Mouse (Mus musculus): ENCODE data around the gene Ap3d1. TPM values are rescaled to one million over a fixed set of nuclear protein-coding genes. Genes with fewer than 3 reads are reported as not detected.

The Ap3d1 gene
- total RNA-seq (2017): 33.6 and 39.4 TPM in 2 replicates

DNA sequence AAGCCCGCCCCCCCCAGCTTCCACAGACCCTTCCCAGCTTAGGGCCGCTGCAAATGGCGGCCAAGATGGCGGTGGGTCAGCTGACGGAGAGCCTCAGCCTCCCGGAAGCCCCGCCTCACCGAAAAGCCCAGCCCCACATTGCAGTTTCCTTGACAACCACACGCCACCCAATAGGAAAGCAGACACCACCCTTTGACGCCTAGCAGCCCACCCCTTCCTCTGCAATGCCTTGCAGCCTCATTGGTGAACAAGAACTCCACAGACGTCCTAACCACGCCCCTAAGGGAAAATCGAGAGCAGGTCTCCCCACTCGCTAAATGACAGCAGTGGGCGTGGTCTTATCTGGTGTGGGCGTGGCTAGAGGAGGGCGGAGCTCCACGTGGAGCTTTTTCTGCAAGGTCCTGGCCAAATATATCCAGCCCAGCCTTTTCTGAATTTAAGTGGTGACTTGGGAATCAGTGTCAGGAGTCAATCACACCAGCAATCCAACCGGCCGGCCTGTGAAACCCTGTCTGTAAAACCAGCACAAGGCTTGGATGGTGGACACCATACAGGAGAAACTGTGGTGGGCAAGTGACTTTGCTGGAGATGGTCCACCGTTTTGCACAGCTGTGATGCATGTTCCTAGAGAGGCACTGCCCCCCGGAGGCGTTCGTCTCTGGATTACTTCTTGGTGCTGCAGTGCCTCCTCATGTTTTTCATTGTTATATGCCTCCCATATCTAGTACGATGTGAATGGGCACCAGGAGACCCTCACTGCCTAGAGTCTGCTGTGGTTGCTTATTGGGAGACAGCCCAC lies at the start of gene Ap3d1:
Gene Ap3d1 (minus strand): TSS at position 85 of the 799 bp plus-strand sequence.
- peak; percentile 99 for ATAC-seq (replicated peaks; ENCODE audit: low read depth, poor library complexity, severe bottlenecking)

DNA sequence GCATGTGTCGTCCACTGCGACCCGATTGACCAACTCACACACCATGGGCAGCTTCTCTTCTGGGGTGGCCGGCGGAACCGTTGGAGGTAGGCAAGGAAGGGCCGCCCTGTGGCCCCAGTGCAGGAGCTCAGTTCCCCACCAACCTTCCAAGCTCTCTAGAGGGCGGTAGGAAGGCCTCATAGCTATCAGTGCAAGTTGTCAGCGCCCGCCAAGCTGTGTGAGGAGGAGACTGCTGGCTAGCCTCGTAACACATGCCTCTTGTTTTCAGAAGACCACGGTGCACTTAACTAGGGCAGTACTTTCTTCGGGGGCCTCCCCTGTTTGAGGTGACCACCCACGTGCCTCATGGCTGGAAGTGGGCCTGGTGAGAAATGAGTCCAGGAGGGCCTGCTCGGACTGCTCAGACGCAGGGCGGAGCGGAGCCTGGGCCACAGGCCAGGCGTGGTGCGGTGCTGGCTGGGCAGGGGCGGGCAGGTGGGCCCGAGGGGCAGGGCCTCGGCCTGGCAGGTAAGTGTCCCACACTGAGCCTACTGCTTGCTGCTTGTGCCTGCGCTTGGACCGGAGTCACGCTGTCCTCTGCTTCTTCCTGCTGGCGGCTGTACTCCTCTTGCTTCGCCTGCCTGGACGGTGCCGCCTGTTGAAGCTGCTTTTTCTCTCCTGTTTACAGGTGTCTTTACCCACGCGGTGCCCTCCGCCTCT lies 49.6 kb upstream of the Ap3d1 start:
- no peak; the same call in 1 of the 2 replicates for ATAC-seq (replicated peaks; ENCODE audit: low read depth, poor library complexity, severe bottlenecking)

DNA sequence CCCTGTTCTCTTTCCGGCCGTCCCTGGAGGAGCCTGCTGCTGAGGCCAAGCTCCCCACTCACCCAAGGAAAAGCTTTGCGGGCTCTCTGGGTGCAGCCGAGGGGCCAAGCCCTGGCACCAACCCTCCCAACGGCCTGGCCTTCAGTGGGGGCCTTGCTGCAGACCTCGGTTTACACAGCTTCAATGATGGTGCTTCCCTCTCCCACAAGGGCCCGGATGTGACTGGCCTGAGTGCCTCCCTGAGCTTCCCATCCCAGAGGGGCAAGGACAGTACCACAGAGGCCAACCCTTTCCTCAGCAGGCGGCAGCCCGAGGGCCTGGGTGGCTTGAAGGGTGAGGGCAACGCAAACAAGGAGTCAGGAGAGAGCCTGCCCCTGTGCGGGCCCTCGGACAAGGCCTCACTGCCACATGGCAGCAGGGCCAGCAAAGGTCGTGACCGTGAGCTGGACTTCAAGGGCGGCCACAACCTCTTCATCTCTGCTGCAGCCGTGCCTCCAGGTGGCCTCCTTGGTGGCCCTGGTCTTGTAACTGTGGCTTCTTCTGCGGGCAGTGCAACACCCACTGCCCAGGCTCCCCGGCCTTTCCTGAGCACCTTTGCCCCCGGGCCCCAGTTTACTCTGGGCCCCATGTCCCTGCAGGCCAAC lies 48.8 kb upstream of the Ap3d1 start:
- no peak for ATAC-seq (replicated peaks; ENCODE audit: low read depth, poor library complexity, severe bottlenecking)

DNA sequence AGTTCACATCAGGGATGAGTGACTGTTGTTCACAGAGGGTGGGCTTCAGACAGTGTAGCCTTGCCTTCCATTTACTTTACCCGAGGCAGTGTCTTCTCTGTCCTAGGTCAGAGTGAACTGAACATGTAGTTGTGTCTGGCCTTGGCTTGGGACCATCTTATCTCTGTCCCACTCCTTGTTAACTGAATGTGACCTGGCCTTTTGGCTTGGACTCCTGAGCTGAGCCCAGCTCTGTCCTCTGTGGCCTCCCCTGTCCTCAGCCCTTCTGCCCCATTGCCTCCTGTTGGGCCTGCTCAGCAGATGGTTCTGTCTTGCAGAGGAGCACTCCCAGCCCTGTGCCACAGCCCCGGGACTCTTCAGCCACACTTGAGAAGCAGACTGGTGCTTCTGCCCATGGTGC lies 45.5 kb upstream of the Ap3d1 start:
- no peak for ATAC-seq (replicated peaks; ENCODE audit: low read depth, poor library complexity, severe bottlenecking)

DNA sequence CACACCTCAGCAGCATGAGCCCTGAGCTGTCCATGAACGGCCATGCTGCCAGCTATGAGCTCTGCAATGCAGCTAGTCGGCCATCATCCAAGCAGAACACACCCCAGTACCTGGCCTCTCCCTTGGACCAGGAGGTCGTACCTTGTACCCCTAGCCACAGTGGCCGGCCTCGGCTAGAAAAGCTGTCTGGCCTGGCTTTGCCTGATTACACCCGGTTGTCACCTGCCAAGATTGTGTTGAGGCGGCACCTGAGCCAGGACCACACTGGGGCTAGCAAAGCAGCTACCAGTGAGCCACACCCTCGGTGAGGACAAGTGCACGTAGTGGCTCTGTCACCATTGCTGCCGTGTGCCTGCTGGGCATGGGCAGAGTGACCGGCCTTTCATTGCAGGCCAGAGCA lies 43.9 kb upstream of the Ap3d1 start:
- no peak for ATAC-seq (replicated peaks; ENCODE audit: low read depth, poor library complexity, severe bottlenecking)

DNA sequence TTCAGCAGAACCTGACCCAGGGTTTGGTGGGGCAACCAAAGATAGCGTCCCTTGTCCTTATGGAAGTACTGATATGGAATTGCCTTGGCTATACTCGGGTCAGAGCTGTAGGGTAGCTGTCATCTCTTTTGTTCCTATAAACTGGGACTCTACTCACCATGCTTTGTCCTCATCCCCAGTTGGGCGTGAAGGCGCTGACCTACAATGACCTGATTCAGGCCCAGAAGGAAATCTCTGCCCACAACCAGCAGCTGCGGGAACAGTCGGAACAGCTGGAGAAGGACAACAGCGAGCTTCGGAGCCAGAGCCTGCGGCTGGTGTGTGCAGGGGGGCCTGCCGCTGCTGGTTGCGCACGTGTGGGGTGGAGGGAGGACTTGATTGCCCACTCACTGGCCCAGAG lies 42.8 kb upstream of the Ap3d1 start:
- no peak for ATAC-seq (replicated peaks; ENCODE audit: low read depth, poor library complexity, severe bottlenecking)

DNA sequence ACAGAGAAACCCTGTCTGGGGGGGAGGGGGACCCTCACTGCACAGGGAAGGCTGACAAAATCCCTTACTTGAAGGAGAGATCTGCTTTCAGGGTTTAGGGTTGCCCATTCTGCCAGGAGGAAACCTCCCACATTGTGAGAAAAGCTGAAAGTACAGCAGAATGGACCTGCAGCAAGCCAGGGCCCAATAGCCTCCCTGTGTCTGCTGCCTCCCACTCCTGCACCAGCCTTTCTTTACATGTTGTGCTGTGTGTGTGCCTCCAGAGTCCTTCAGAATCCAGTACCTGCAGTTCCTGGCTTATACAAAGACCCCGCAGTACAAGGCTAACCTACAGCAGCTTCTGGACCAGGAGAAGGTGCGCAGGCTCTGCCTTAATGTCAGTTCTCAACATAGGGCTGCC lies 42.2 kb upstream of the Ap3d1 start:
- ATAC-seq (replicated peaks; ENCODE audit: low read depth, poor library complexity, severe bottlenecking): no peak

DNA sequence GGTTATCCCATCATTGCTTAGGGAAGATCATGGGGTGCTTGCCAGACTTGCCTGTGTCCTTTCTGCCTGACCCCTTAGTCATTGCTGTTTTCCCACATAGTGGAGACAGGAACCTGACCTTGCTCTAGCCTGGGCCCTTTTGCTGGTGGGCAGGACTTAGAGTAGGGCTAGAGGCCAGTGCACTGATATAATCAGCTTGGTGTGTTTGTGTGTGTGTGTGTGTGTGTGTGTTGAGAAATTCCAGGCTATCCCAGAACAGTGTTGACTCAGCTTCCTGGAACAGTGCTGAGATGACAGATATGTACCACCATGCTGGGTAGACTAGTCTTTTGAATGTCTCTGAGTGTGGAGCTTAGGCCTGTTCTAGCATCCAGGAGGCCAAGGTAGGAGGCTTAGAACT lies 37.5 kb upstream of the Ap3d1 start:
- ATAC-seq (replicated peaks; ENCODE audit: low read depth, poor library complexity, severe bottlenecking): no peak

DNA sequence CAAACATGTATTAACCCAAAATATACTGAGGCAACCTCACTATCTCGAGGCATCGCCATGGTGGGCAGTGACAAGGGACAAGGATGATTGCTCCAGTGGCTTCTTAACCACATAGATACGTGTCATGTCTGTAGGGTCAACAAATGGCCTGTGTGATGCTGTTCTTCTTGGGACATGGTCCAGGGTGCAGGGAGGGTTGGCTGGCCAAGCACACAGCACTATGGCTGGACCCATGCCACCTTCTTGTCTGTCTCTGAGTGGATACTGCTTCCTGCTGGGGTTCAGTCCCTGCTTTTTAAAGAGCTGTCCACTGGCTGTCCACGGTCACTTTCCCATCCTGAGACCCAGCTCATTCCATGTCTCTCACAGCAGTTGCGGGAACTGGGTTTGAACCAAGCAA lies 35.1 kb upstream of the Ap3d1 start:
- no peak for ATAC-seq (replicated peaks; ENCODE audit: low read depth, poor library complexity, severe bottlenecking)

DNA sequence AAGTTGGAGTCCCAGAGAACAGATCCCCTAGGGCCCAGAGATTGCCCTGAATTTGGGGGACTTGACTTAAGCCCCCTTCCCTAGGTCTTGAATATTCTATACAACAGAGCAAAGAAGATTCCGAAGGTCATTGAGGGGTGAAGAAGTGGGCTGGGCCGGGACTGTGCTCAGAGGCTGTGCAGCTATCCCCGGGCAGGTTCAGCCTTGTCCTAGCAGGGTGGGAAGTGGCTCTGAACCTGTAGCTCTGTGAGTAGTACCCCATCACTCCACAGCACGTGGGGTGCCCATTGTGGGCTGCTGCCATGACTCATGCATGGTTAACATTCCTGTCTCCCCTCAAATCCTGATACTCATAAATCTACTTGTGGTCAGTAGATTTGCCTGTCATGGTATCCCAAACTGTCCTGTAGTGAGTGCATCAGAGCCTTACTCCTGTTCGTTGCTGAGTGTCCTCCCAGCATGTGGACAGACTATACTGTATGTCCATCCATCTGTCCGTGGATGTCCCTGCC lies 34.4 kb upstream of the Ap3d1 start:
- ATAC-seq (replicated peaks; ENCODE audit: low read depth, poor library complexity, severe bottlenecking): no peak

DNA sequence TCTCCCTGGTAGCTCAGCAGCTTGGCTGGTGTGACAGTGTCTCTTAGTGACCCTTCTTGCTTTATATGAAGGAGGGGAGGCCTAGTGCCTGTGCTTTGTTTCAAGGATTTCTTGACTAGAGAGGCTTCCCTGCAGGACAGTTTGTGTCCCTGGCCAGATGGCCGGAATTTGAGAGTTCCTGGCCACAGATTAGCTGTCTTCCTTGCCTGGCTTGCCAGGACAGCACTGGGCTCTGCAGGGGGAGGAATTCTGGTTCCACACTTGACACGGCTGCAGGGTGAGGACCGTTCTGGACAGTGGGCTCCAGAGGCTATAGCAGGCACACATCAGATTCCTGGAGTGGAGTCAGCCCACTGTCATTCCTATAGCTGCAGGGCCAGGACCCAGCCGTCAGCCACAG lies 33.7 kb upstream of the Ap3d1 start:
- no peak for ATAC-seq (replicated peaks; ENCODE audit: low read depth, poor library complexity, severe bottlenecking)

DNA sequence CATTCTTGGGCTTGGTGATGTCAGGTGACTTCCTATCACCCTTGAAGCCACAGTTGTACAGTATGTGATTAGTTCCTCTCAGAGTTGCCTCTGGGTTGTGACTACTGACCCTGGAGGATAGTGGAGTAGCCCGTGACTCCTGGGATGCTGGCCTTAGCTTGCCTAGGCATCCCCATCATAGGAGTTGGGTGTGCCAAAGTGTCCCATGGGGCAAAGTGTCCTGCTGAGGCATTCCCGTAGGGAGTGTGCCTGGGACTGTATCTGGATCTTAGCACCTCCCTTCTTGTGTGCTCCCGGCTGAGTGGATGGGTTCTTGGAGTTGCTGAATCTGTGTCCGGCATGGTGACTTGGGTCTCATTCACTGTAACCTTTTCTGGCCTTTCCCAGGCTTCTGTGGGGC lies 32.9 kb upstream of the Ap3d1 start:
- no peak for ATAC-seq (replicated peaks; ENCODE audit: low read depth, poor library complexity, severe bottlenecking)

DNA sequence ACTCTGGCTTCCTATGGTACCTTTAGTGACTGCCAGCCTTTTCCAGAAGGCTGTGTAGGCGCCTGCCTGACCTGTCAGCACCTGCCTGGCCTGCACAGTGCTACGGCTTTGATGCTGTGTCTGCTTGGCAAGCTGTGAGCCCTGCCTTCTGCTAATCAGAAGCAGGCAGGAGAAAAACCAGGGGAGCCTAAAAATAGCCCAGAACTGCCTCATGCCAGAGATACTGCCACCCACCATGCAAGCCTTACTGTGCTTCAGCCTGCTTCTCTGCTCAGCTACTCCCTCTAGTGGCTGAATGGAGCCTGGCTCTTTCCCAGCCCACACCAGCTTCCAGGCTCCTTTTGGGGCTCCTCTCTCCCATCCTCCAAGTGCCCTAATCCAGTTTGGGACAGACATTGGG lies 32.5 kb upstream of the Ap3d1 start:
- peak; percentile 94 for ATAC-seq (replicated peaks; ENCODE audit: low read depth, poor library complexity, severe bottlenecking)

DNA sequence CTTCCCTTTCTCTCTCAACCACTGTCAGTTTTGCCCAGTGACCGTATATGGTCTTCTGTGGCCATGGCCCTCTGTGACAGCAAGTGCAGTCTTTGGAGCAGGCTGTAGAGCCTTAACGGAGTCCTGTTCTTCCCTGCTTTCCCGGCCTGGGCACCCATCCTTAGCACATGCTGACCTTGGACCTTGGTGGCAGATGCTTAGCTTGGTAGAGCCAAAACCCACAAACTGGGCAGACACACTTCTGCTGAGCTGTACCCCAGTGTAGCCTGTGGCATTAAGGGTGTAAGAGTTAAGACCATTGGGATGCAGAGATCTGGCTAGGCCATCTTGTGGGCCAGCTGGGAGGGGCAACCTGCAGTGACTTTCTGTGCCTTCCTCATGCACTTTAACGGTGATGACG lies 31.8 kb upstream of the Ap3d1 start:
- 0 out of 2 replicates have a peak, but pooled peaks have one; percentile 6 for ATAC-seq (replicated peaks; ENCODE audit: low read depth, poor library complexity, severe bottlenecking)

DNA sequence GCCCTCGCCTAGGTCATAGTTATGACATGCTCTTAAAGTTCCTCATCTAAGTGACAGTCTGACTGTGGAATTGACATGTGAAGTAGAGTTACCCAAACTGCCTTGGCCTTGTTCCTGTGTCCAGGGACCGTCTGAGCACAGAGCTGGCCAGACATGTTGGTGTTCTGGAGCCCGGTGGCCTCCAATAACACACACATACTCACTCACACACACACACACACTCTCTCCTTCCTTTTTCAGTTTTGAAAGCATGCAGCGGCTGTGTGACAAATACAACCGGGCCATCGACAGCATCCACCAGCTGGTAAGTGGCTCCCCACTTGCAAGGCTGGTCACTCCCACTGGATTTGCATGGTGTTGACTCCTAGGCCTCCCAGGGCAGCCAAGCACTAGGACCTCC lies 26.3 kb upstream of the Ap3d1 start:
- no peak for ATAC-seq (replicated peaks; ENCODE audit: low read depth, poor library complexity, severe bottlenecking)

DNA sequence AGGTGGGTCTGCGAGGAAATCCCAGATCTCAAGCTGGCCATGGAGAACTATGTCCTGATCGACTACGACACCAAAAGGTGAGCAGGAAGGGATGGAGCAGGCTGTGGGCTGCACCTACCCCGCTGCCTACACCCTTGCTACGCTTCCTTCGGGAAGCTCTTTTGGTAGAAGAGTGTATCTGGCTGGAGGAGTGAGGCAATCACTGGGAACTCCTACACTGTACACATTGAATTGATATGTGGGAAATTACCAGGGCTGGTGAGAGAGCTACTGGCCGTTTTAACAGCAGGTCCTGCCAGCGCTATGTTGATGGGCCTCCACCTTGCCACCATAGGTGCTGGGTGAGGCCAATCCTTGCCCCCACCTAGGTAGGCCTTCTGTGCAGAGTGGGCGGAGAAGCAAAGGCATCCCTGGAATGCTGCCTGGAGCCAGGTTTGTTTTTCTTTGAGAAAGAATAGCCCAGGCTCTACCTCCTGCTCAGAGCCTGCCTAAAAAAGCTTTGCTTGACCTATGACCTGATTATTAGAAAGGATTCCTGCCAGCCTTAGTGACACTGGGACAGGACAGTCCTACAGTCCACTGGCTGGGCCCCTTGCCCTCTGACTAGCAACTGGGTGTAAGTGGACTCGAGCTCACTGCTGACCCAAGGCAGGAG lies 24.2 kb upstream of the Ap3d1 start:
- ATAC-seq (replicated peaks; ENCODE audit: low read depth, poor library complexity, severe bottlenecking): no peak

DNA sequence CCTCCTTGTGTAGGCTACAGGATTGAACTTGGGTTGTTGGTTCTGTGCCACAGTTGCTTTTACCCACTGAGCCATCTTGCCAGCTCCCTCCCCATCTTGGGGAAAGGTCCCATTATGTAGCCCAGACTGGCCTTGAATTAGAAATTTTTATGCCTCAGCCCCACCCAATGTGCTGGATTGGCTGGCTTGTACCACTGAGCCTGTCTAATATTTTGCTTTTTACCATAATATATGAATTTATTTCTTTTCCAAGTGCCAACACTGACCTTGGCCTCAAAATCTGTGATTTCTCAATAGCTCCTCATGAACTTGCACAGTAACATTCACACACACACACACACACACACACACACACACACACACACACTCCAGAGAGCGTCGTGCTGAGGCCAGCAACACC lies 23.7 kb upstream of the Ap3d1 start:
- no peak for ATAC-seq (replicated peaks; ENCODE audit: low read depth, poor library complexity, severe bottlenecking)

DNA sequence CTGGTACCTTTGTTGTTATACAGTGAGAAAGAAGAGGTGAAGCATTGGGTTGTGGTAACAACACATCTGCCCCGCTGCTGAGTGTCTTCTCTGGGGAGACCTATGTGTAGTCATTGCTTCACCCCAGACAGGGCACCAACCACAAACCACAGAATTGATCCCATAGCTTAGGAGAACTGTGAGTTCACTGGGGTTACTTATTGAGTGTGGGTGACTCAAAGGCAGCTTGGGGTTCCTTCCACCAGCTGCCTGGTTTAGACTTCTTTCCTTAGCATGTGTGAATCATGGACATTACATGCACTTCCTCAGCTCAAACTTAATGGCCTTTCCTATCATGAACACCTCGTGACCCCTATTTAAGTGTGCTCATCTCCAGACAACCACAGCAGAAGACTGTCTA lies 21.4 kb upstream of the Ap3d1 start:
- peak; percentile 87 for ATAC-seq (replicated peaks; ENCODE audit: low read depth, poor library complexity, severe bottlenecking)

DNA sequence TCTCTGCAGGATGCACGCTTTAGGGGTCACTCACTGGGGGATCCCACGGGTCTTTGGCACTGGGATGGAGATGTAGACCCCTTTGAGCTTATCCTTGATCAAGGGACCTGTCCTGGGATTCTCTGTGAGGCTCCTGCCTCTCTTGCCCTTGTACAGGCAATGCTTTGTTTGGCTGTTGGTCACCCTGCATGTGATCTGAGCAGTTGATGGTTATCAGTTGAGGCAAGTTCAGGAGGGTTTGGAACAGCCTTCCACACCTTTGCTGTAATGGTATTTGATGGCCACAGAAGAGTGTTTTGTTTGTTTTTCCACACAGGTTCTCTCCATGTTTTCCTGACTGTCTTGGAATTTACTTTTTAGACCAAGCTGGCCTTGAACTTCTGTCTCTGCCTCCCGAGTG lies 19.8 kb upstream of the Ap3d1 start:
- ATAC-seq (replicated peaks; ENCODE audit: low read depth, poor library complexity, severe bottlenecking): no peak
